Mouse (Mus musculus): ENCODE measurements at regions not wholly inside any gene's neighbourhood (a gene's known extent, or its start where the extent isn't known, plus 50 kb on each side); places are given as distances from the start of the nearest gene placed in this dataset.

DNA sequence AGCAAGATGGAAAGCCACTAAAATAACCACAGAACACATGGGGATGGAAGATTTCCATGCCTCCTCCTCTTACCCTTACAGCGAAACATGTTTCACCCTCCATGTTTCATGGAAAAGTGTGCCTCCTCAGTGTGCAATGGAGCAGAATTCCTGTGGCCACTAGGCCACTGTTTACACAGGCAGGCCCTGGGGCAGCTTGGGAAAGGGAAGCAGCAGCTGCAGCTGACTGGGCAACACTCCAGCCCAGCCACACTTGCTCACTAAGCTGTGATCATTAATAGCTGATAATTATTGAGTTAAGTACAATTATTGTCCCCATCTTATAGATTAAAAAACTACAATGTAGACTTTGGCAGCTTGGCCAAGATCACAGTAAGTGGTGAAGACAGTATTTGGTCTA lies 402.5 kb upstream of the Acvr2a start:
- TF ChIP-seq ZC3H11A (IDR thresholded peaks at IDR 0.05; ENCODE audit: borderline replicate concordance, low read depth, low read length) (no peak), HCFC1 (IDR thresholded peaks at IDR 0.05; ENCODE audit: borderline replicate concordance, insufficient read depth, low read length) (no peak), ZNF384 (IDR thresholded peaks at IDR 0.05; ENCODE audit: low read depth, low read length) (no peak), CHD2 (IDR thresholded peaks at IDR 0.05; ENCODE audit: low read depth, low read length) (no peak)
